Mouse (Mus musculus) liver, embryonic 13.5 days (tissue): ENCODE measurements around the gene Lmna. TPM values are rescaled to one million over a fixed set of nuclear protein-coding genes. Genes with fewer than 3 reads are reported as not detected.

Source experiments
- ATAC-seq: fragments of 200-750 bp; cut with Nextera tagmentation; 2 replicates; pipeline ENCODE4 v1.8.0; 2017; ENCODE audit warnings: low read depth, mild to moderate bottlenecking, moderate number of reproducible peaks, moderate library complexity
- DNase-seq: peaks from one replicate; pipeline ENCODE4 v3.0.0; 2022
- H3K27ac ChIP-seq: fragments of 300-500 bp; sonication (generic); 2 replicates; pipeline ENCODE4 v1.5.1; 2015; ENCODE audit warnings: moderate library complexity, mild to moderate bottlenecking, inconsistent platforms
- H3K27me3 ChIP-seq: fragments of 300-500 bp; sonication (generic); 2 replicates; pipeline ENCODE4 v1.6.1; 2015; ENCODE audit warnings: mild to moderate bottlenecking, inconsistent platforms
- H3K36me3 ChIP-seq: fragments of 300-500 bp; sonication (generic); 2 replicates; pipeline ENCODE4 v1.6.1; 2015; ENCODE audit warnings: mild to moderate bottlenecking, inconsistent platforms
- H3K4me1 ChIP-seq: fragments of 300-500 bp; sonication (generic); replicated peaks from 2 replicates; pipeline ENCODE4 v1.6.1; 2015; ENCODE audit warnings: inconsistent platforms
- H3K4me2 ChIP-seq: fragments of 300-500 bp; sonication (generic); 2 replicates; pipeline ENCODE4 v1.6.1; 2015; ENCODE audit warnings: inconsistent platforms, mild to moderate bottlenecking, moderate library complexity
- H3K4me3 ChIP-seq: fragments of 300-500 bp; sonication (generic); replicated peaks from 2 replicates; pipeline ENCODE4 v1.5.1; 2015; ENCODE audit warnings: mild to moderate bottlenecking, inconsistent platforms
- H3K9ac ChIP-seq: fragments of 300-500 bp; sonication (generic); 2 replicates; pipeline ENCODE4 v1.6.1; 2015; ENCODE audit warnings: mild to moderate bottlenecking, inconsistent platforms
- H3K9me3 ChIP-seq: fragments of 300-500 bp; sonication (generic); replicated peaks from 2 replicates; pipeline ENCODE4 v1.6.1; 2016; ENCODE audit warnings: inconsistent platforms
- WGBS: fragments of 180-500 bp; shearing (Covaris S2); methylation state at CpG from one replicate; pipeline ENCODE4 v1.1.7; 2015; ENCODE audit not compliant: insufficient replicate concordance; 5-methylcytosine and 5-hydroxymethylcytosine counted together
- polyA plus RNA-seq: library from polyadenylated mRNA; unstranded; fragments of >200 nt; fragmentation: Nextera tagmentation; extraction: Ambion mirVana; gene quantifications from 2 replicates; pipeline ENCODE4 v1.2.1, GENCODE M21; 2015

Gene Lmna
- polyA plus RNA-seq, 1 experiment from 2014 or later = 165 TPM

GRCm38 (mm10) chr3:88494836-88495628 is 14.7 kb downstream of the Lmna start:
- Histone ChIP-seq H3K9ac (peak overlapping the region; percentile 81), H3K9me3 (no peaks in the 10 kb centered on the region), H3K4me3 (peak overlapping the region; percentile 41), H3K27ac (peak overlapping the region; percentile 98), H3K4me1 (peaks cover 97% of the 10 kb centered on the region), H3K36me3 (peaks cover 63% of the 10 kb centered on the region), H3K27me3 (no peaks in the 10 kb centered on the region), H3K4me2 (peak overlapping the region; percentile 96)
- WGBS = 18% methylated on average over 9 of the region's 9 CpGs
- peak; percentile 64 for DNase-seq
- ATAC-seq = peak; percentile 61

- H3K4me2 ChIP-seq = peak overlapping the region; percentile 96
- H3K9ac ChIP-seq = peak overlapping the region; percentile 81
- H3K36me3 ChIP-seq = peaks cover 58% of the 10 kb centered on the region
- no peaks in the 10 kb centered on the region for H3K9me3 ChIP-seq
- 48% methylated on average over 11 of the region's 11 CpGs for WGBS
- ATAC-seq (no peak), DNase-seq (no peak)
- no peaks in the 10 kb centered on the region for H3K27me3 ChIP-seq
- peak overlapping the region; percentile 65 for H3K4me3 ChIP-seq
- peak overlapping the region; percentile 98 for H3K27ac ChIP-seq
- peaks cover 97% of the 10 kb centered on the region for H3K4me1 ChIP-seq
Measured at GRCm38 (mm10) chr3:88493706-88494582, 15.8 kb downstream of the Lmna start.

- 68% methylated on average over 1 of the region's 1 CpGs for WGBS
- Histone ChIP-seq H3K27me3 (peaks cover 35% of the 10 kb centered on the region), H3K4me1 (peaks cover 60% of the 10 kb centered on the region), H3K9me3 (no peaks in the 10 kb centered on the region), H3K9ac (no peak overlapping the region), H3K4me2 (no peak overlapping the region), H3K27ac (no peak overlapping the region), H3K4me3 (no peak overlapping the region), H3K36me3 (peaks cover 77% of the 10 kb centered on the region)
- DNase-seq (no peak), ATAC-seq (no peak)
Measured at GRCm38 (mm10) chr3:88487396-88487795, 22.4 kb downstream of the Lmna start.

GRCm38 (mm10) chr3:88486887-88487286 is 22.9 kb downstream of the Lmna start:
- no peak overlapping the region for H3K27ac ChIP-seq
- no peak overlapping the region for H3K9ac ChIP-seq
- H3K4me3 ChIP-seq = no peak overlapping the region
- H3K9me3 ChIP-seq = no peaks in the 10 kb centered on the region
- ATAC-seq = no peak
- no peak overlapping the region for H3K4me2 ChIP-seq
- H3K36me3 ChIP-seq = peaks cover 82% of the 10 kb centered on the region
- 73% methylated on average over 4 of the region's 4 CpGs for WGBS
- no peak for DNase-seq
- peaks cover 41% of the 10 kb centered on the region for H3K27me3 ChIP-seq
- peaks cover 57% of the 10 kb centered on the region for H3K4me1 ChIP-seq

GRCm38 (mm10) chr3:88486043-88486442 is 23.7 kb downstream of the Lmna start:
- Histone ChIP-seq H3K4me2 (no peak overlapping the region), H3K9ac (no peak overlapping the region), H3K4me3 (no peak overlapping the region), H3K4me1 (peaks cover 48% of the 10 kb centered on the region), H3K27me3 (peaks cover 43% of the 10 kb centered on the region), H3K9me3 (no peaks in the 10 kb centered on the region), H3K27ac (no peak overlapping the region), H3K36me3 (peaks cover 89% of the 10 kb centered on the region)
- no peak for ATAC-seq
- DNase-seq = no peak
- WGBS = 66% methylated on average over 5 of the region's 5 CpGs

GRCm38 (mm10) chr3:88484597-88485316 is 25.0 kb downstream of the Lmna start:
- Histone ChIP-seq H3K36me3 (peaks cover 81% of the 10 kb centered on the region), H3K27me3 (peaks cover 47% of the 10 kb centered on the region), H3K4me3 (no peak overlapping the region), H3K9ac (no peak overlapping the region), H3K9me3 (no peaks in the 10 kb centered on the region), H3K4me2 (no peak overlapping the region), H3K4me1 (peaks cover 35% of the 10 kb centered on the region), H3K27ac (no peak overlapping the region)
- no peak for DNase-seq
- 42% methylated on average over 39 of the region's 39 CpGs for WGBS
- ATAC-seq = no peak

GRCm38 (mm10) chr3:88483621-88484020 is 26.1 kb downstream of the Lmna start:
- peak; percentile 56 for ATAC-seq
- 13% methylated on average over 5 of the region's 5 CpGs for WGBS

GRCm38 (mm10) chr3:88483141-88483540 is 26.6 kb downstream of the Lmna start:
- no peak overlapping the region for H3K9ac ChIP-seq
- H3K27ac ChIP-seq = no peak overlapping the region
- peaks cover 19% of the 10 kb centered on the region for H3K4me1 ChIP-seq
- WGBS = 67% methylated on average over 8 of the region's 8 CpGs
- peaks cover 74% of the 10 kb centered on the region for H3K36me3 ChIP-seq
- H3K4me3 ChIP-seq = no peak overlapping the region
- H3K27me3 ChIP-seq = peaks cover 47% of the 10 kb centered on the region
- DNase-seq (no peak), ATAC-seq (0 out of 2 replicates have a peak, but pooled peaks have one; percentile 11)
- no peaks in the 10 kb centered on the region for H3K9me3 ChIP-seq
- no peak overlapping the region for H3K4me2 ChIP-seq

More at GRCm38 (mm10) chr3:88483621-88484020, 26.1 kb downstream of the Lmna start:
- Histone ChIP-seq H3K36me3 (peaks cover 78% of the 10 kb centered on the region), H3K9me3 (no peaks in the 10 kb centered on the region), H3K27me3 (peaks cover 47% of the 10 kb centered on the region), H3K9ac (no peak overlapping the region), H3K27ac (no peak overlapping the region), H3K4me2 (no peak overlapping the region), H3K4me3 (no peak overlapping the region), H3K4me1 (peaks cover 24% of the 10 kb centered on the region)
- DNase-seq = peak; percentile 61

GRCm38 (mm10) chr3:88482336-88482735 is 27.4 kb downstream of the Lmna start:
- Histone ChIP-seq H3K4me1 (peaks cover 19% of the 10 kb centered on the region; the same call in 1 of the 2 replicates), H3K27ac (no peak overlapping the region), H3K4me2 (no peak overlapping the region), H3K9ac (no peak overlapping the region), H3K27me3 (peaks cover 47% of the 10 kb centered on the region), H3K4me3 (no peak overlapping the region), H3K36me3 (peaks cover 65% of the 10 kb centered on the region), H3K9me3 (no peaks in the 10 kb centered on the region)
- no peak for ATAC-seq
- 59% methylated on average over 18 of the region's 18 CpGs for WGBS
- no peak for DNase-seq

GRCm38 (mm10) chr3:88481372-88482040 is 28.2 kb downstream of the Lmna start:
- H3K27me3 ChIP-seq = peaks cover 42% of the 10 kb centered on the region
- ATAC-seq (no peak), DNase-seq (no peak)
- no peak overlapping the region for H3K27ac ChIP-seq
- 75% methylated on average over 8 of the region's 8 CpGs for WGBS
- no peaks in the 10 kb centered on the region for H3K9me3 ChIP-seq
- H3K4me3 ChIP-seq = no peak overlapping the region
- H3K36me3 ChIP-seq = peaks cover 57% of the 10 kb centered on the region
- peaks cover 19% of the 10 kb centered on the region; the same call in 1 of the 2 replicates for H3K4me1 ChIP-seq
- no peak overlapping the region for H3K4me2 ChIP-seq
- no peak overlapping the region for H3K9ac ChIP-seq
